Mouse (Mus musculus) myocyte (in vitro differentiated cells): ENCODE data around the gene Myh6. TPM values are rescaled to one million over a fixed set of nuclear protein-coding genes. Genes with fewer than 3 reads are reported as not detected.
"Not testable (repeated sequence)": the region's sequence is repeated elsewhere in the genome, so short reads cannot be mapped to it uniquely, and the experiment has no call there.

Source experiments
- H3K27me3 ChIP-seq: one replicate; pipeline ENCODE4 v1.6.1; 2011; ENCODE audit not compliant: control insufficient read depth, insufficient read depth, insufficient read length
- H3K36me3 ChIP-seq: one replicate; pipeline ENCODE4 v1.6.1; 2011; ENCODE audit not compliant: control insufficient read depth, insufficient read depth
- H3K4me2 ChIP-seq: one replicate; pipeline ENCODE4 v1.6.1; 2011; ENCODE audit warnings: low read depth, control low read depth
- H3K4me3 ChIP-seq: one replicate; pipeline ENCODE4 v1.5.1; 2011; ENCODE audit warnings: mild to moderate bottlenecking, control low read depth, moderate library complexity
- H3K79me2 ChIP-seq: one replicate; pipeline ENCODE4 v1.6.1; 2011; ENCODE audit not compliant: control insufficient read depth, insufficient read depth
- H3ac ChIP-seq: one replicate; pipeline ENCODE4 v1.6.1; 2011; ENCODE audit not compliant: control insufficient read depth, insufficient read length
- CEBPB ChIP-seq: IDR thresholded peaks from 2 replicates; pipeline ENCODE4 v1.6.1; 2011; ENCODE audit warnings: mild to moderate bottlenecking, moderate library complexity; ENCODE audit not compliant: poor library complexity, insufficient read depth, severe bottlenecking
- E2F4 ChIP-seq: IDR thresholded peaks from one replicate; pipeline ENCODE4 v1.6.1; 2011; ENCODE audit warnings: mild to moderate bottlenecking, control low read depth, moderate library complexity; ENCODE audit not compliant: insufficient read depth
- MAX ChIP-seq: IDR thresholded peaks from one replicate; pipeline ENCODE4 v1.6.1; 2011; ENCODE audit warnings: low read depth, mild to moderate bottlenecking, control low read depth
- MYOD1 ChIP-seq, 3 experiments: IDR thresholded peaks; one replicate each; pipeline ENCODE4 v1.6.1; 2011; ENCODE audit warnings: control low read depth in 2 of 3, low read depth in 2 of 3, mild to moderate bottlenecking in 2 of 3, moderate library complexity in 1 of 3; ENCODE audit not compliant: insufficient read length in 2 of 3, control insufficient read depth in 1 of 3
- MYOG ChIP-seq, 3 experiments: IDR thresholded peaks; one replicate each; pipeline ENCODE4 v1.6.1; 2011; ENCODE audit warnings: control low read depth in 2 of 3, low read depth in 2 of 3, mild to moderate bottlenecking in 2 of 3; ENCODE audit not compliant: insufficient read length in 2 of 3, control insufficient read depth in 1 of 3, insufficient read depth in 1 of 3
- POLR2A ChIP-seq: IDR thresholded peaks from one replicate; pipeline ENCODE4 v1.6.1; 2011; ENCODE audit warnings: low read depth, mild to moderate bottlenecking, control low read depth, moderate library complexity; ENCODE audit not compliant: insufficient read length
- POLR2AphosphoS2 ChIP-seq: IDR thresholded peaks from one replicate; pipeline ENCODE4 v1.6.1; 2011; ENCODE audit warnings: low read depth, control low read depth; ENCODE audit not compliant: insufficient read length
- REST ChIP-seq: IDR thresholded peaks from one replicate; pipeline ENCODE4 v1.6.1; 2011; ENCODE audit warnings: mild to moderate bottlenecking, control low read depth, moderate library complexity; ENCODE audit not compliant: insufficient read depth, insufficient read length
- SRF ChIP-seq: IDR thresholded peaks from one replicate; pipeline ENCODE4 v1.6.1; 2011; ENCODE audit warnings: low read depth; ENCODE audit not compliant: control insufficient read depth, insufficient read length
- TCF12 ChIP-seq: IDR thresholded peaks from one replicate; pipeline ENCODE4 v1.6.1; 2011; ENCODE audit warnings: mild to moderate bottlenecking, control low read depth; ENCODE audit not compliant: poor library complexity, insufficient read depth, severe bottlenecking
- TCF3 ChIP-seq: IDR thresholded peaks from one replicate; pipeline ENCODE4 v1.6.1; 2011; ENCODE audit warnings: low read depth, control low read depth; ENCODE audit not compliant: insufficient read length
- USF1 ChIP-seq: IDR thresholded peaks from one replicate; pipeline ENCODE4 v1.6.1; 2011; ENCODE audit warnings: low read depth, mild to moderate bottlenecking, control low read depth, moderate library complexity
- polyA plus RNA-seq: library from polyadenylated mRNA; unstranded; fragments of >200 nt; fragmentation: generic; extraction: Trizol; gene quantifications from one replicate; pipeline ENCODE4 v1.2.1, GENCODE M21; 2012; ENCODE audit warnings: missing spikeins

Gene Myh6
- polyA plus RNA-seq, 1 experiment = 15.0 TPM

GRCm38 (mm10) chr14:54989886-54990441 is 23.2 kb upstream of the Myh6 start:
- Histone ChIP-seq H3K36me3 (no peaks in the 10 kb centered on the region), H3ac (no peak overlapping the region), H3K4me3 (no peak overlapping the region), H3K4me2 (no peak overlapping the region), H3K79me2 (no peaks in the 10 kb centered on the region), H3K27me3 (peaks cover 20% of the 10 kb centered on the region)
- TF ChIP-seq MAX (no peak), TCF12 (no peak), POLR2A (no peak), POLR2AphosphoS2 (no peak)

- Histone ChIP-seq H3K4me3 (no peak overlapping the region), H3K36me3 (no peaks in the 10 kb centered on the region), H3K27me3 (peaks cover 23% of the 10 kb centered on the region), H3K79me2 (no peaks in the 10 kb centered on the region), H3K4me2 (no peak overlapping the region), H3ac (no peak overlapping the region)
- no peak for TF ChIP-seq TCF3
Measured at GRCm38 (mm10) chr14:54988882-54989281, 22.2 kb upstream of the Myh6 start.

- H3K4me2 ChIP-seq, H3K36me3 ChIP-seq, H3ac ChIP-seq, H3K4me3 ChIP-seq, H3K79me2 ChIP-seq: not testable (repeated sequence)
- peaks cover 23% of the 10 kb centered on the region for H3K27me3 ChIP-seq
Measured at GRCm38 (mm10) chr14:54988350-54988874, 21.7 kb upstream of the Myh6 start.

- H3ac ChIP-seq = no peak overlapping the region
- no peak overlapping the region for H3K4me3 ChIP-seq
- no peaks in the 10 kb centered on the region for H3K36me3 ChIP-seq
- peaks cover 16% of the 10 kb centered on the region for H3K27me3 ChIP-seq
- no peak for TF ChIP-seq TCF12
- TF ChIP-seq MYOD1 (IDR thresholded peaks at IDR 0.05; ENCODE audit: control insufficient read depth in 1 of 3, insufficient read length in 2 of 3, low read depth in 2 of 3) = no peak
- TF ChIP-seq POLR2A = no peak
- no peak for TF ChIP-seq USF1
- no peak for TF ChIP-seq TCF3
- TF ChIP-seq MAX = no peak
- TF ChIP-seq E2F4 = no peak
- no peak for TF ChIP-seq REST
- no peak for TF ChIP-seq CEBPB
- no peak for TF ChIP-seq POLR2AphosphoS2
- no peak for TF ChIP-seq SRF
- TF ChIP-seq MYOG (IDR thresholded peaks at IDR 0.05; ENCODE audit: control insufficient read depth in 1 of 3, insufficient read depth in 1 of 3, insufficient read length in 2 of 3, low read depth in 2 of 3) = no peak
- no peak overlapping the region for H3K4me2 ChIP-seq
- H3K79me2 ChIP-seq = no peaks in the 10 kb centered on the region
Measured at GRCm38 (mm10) chr14:54981934-54982333, 15.2 kb upstream of the Myh6 start.

- no peak overlapping the region for H3K4me2 ChIP-seq
- TF ChIP-seq SRF = no peak
- no peak for TF ChIP-seq POLR2AphosphoS2
- no peak for TF ChIP-seq MYOD1 (IDR thresholded peaks at IDR 0.05; ENCODE audit: control insufficient read depth in 1 of 3, insufficient read length in 2 of 3, low read depth in 2 of 3)
- TF ChIP-seq E2F4 = no peak
- TF ChIP-seq POLR2A = no peak
- no peak for TF ChIP-seq MYOG (IDR thresholded peaks at IDR 0.05; ENCODE audit: control insufficient read depth in 1 of 3, insufficient read depth in 1 of 3, insufficient read length in 2 of 3, low read depth in 2 of 3)
- no peak for TF ChIP-seq TCF12
- no peak for TF ChIP-seq TCF3
- H3K79me2 ChIP-seq = no peaks in the 10 kb centered on the region
- no peaks in the 10 kb centered on the region for H3K36me3 ChIP-seq
- H3K4me3 ChIP-seq = no peak overlapping the region
- peaks cover 31% of the 10 kb centered on the region for H3K27me3 ChIP-seq
- no peak overlapping the region for H3ac ChIP-seq
Measured at GRCm38 (mm10) chr14:54978664-54979063, 11.9 kb upstream of the Myh6 start.

GRCm38 (mm10) chr14:54976633-54977032 is 9.9 kb upstream of the Myh6 start, which contains the start of gene Gm17428:
TSS of gene Gm17428 (plus strand) at chr14:54976933.
- TF ChIP-seq POLR2A = no peak
- TF ChIP-seq TCF12 = no peak
- TF ChIP-seq TCF3 = no peak
- TF ChIP-seq MYOD1 (IDR thresholded peaks at IDR 0.05; ENCODE audit: control insufficient read depth in 1 of 3, insufficient read length in 2 of 3, low read depth in 2 of 3) = no peak
- TF ChIP-seq MAX = no peak
- no peak for TF ChIP-seq POLR2AphosphoS2
- TF ChIP-seq CEBPB = no peak
- no peaks in the 10 kb centered on the region for H3K36me3 ChIP-seq
- H3K4me2 ChIP-seq = no peak within 1 kb of the TSS
- no peak within 1 kb of the TSS for H3ac ChIP-seq
- H3K79me2 ChIP-seq = no peaks in the 10 kb centered on the region
- H3K4me3 ChIP-seq = no peak within 1 kb of the TSS
- peaks cover 44% of the 10 kb centered on the region for H3K27me3 ChIP-seq
